Mouse (Mus musculus) lung, postnatal 4 days (tissue): ENCODE measurements around the gene Tmsb15b2.
"Not testable (repeated sequence)": the region's sequence is repeated elsewhere in the genome, so short reads cannot be mapped to it uniquely, and the experiment has no call there.

ENCODE experiments used
- DNase-seq, 2 experiments: peaks; one replicate each; pipeline ENCODE4 v3.0.0; 2021

Tmsb15b2 gene

DNA sequence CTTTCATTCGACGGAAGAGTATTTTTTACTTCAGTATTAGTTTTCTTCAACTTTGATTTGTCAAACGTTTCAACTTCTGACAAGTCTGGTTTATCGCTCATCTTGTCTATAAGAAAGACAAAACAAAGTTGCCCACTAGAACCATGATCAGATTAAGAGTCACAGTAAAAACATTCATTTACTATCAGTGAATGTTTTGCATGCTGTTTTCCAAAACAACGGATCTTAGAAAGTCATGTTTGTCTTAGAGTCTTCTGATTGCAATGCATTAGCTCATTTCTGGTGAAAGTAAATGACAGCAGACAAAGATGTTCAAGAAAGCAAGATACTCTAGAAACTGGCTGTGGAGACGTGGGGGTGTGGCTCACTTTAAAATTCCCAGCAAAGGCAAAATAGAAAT lies at the start of gene Tmsb15b2:
TSS of gene Tmsb15b2 (minus strand) at position 101 of the 400 bp plus-strand sequence.
- DNase-seq: not testable (repeated sequence)

GRCm38 (mm10) chrX:137019310-137019709 lies 44.0 kb upstream of the Tmsb15b2 start:
- peak in 1 of 2 experiments; percentile 59 for DNase-seq

- no peak for DNase-seq
Observed at GRCm38 (mm10) chrX:137017668-137018067, 42.4 kb upstream of the Tmsb15b2 start.

DNA sequence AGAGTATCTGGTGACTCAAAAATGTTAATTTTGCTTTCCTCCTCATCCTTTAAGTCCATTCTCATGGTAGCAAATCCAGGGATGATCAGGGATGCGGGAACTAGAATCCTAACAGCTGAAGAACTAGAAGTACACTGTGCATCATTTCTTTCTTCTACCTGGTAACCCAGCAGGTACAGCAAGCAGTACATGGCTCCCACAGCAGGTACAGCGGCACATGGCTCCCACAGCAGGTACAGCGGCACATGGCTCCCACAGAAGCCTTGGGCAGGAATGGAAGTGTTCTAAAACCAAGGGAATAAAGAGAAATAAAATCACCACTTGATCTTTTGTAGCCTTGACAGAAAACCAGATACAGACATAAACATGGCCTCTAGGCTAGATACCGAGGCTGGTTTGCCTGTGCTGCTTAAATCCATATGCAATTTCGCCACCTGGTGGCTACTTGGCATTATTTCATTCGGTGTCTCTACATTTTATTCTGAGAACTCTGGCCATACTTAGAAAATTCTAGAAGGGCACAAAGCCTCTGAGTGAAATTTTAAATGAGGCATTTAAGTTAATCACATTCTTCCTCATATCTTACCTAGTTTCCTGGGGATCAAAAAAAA lies 39.9 kb upstream of the Tmsb15b2 start:
- DNase-seq: peak in 1 of 2 experiments; percentile 41

DNA sequence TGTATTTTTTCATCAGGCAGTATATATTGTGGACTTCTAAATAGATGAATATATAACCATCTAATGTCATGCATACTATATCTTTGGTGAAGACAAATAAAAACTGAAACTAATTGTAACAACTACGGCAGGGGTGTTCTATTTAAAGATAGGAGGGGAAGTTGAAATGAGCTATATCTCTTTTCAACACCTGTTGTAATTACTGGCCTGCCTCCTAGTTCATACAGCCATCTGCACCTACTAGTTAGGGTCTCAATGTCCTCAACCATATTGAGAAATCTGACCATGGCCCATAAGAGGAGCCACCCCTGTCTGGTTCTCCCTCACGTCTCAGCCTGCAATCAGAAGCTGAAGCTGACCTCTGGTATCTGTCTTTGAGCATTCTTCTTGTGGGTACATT lies 21.0 kb upstream of the Tmsb15b2 start:
- DNase-seq: no peak

- DNase-seq: no peak
Observed at GRCm38 (mm10) chrX:136993641-136994040, 18.3 kb upstream of the Tmsb15b2 start.

DNA sequence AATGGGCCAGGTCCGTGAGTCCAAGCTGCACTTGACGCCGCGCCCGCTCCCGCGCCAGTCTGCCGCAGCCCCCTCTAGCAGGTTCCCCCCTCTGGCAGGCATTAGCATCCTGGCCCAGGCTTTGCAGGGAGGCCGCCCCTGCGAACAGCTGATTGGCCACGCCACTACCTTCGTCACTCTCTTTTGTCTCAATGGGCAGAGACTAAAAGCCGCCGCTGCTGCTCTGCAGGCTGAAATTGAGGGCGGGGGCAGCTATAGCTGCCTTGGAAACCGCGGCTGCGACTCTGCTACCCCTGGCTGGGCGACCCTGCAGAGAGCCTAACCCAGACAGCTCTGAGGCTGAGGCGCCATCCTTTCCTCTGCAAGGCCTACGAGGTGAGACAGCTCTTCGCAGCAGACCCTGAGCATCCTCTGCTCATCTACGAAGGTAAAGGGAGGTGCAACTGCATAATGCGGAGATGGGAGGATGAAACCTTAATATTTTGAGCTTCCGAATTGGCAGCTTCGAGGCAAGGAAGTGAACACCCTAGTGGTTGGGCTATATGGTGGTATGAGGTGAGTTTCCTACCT lies 17.8 kb upstream of the Tmsb15b2 start, which contains the start of gene Zcchc18:
TSS of gene Zcchc18 (plus strand) at position 178 of the 570 bp plus-strand sequence.
- DNase-seq: peak; percentile 45 to 55

- DNase-seq: no peak
Observed at GRCm38 (mm10) chrX:136992191-136992965, 17.1 kb upstream of the Tmsb15b2 start.

DNA sequence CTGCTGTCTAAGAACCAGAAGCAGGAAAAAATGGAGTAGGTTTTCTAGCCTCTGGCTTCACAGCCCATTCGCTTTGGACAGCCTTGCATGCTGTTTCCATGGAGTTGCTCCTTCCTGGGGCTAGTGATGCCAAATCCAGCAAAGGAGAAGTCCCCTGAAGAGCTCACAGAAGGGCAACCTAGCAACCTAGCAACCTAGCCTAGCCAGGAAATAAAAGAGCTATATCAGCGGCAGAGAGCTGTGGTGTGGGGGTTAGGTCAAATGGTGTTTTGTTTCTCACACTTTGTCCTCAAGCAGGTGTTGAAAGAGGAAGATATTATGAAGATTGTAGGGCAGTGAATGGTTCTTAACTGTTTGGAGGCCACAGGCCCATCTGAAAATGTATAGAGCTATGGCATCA lies 16.0 kb upstream of the Tmsb15b2 start:
- no peak for DNase-seq

DNA sequence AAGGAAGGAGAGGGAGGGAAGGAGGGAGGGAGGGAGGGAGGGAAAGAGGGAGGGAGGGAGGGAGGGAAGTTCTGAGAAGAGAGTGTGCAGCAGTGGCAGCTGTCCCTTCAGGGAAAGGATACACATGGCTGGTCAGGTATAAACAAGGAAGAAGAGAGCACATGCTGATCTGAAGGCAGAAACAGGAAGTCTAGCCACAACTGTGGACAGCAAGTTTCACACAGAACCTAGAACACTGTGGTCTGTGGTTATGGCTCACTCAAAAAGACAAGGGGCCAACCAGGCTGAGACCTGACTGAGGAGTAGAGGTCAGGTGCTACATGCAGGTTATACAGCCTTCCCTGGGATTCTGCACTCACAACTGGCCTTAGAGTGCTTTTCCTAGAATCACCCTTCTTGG lies 10.7 kb upstream of the Tmsb15b2 start:
- DNase-seq: no peak

- no peak for DNase-seq
Observed at GRCm38 (mm10) chrX:136978616-136979015, 3.3 kb upstream of the Tmsb15b2 start.

GRCm38 (mm10) chrX:136976424-136977084 lies 1.3 kb upstream of the Tmsb15b2 start, which contains the start of the genes Tmsb15l and Tmsb15b1:
TSS of gene Tmsb15l (minus strand) at chrX:136976869.
TSS of gene Tmsb15b1 (minus strand) at chrX:136976874.
- DNase-seq: peak; percentile 42 to 85

DNA sequence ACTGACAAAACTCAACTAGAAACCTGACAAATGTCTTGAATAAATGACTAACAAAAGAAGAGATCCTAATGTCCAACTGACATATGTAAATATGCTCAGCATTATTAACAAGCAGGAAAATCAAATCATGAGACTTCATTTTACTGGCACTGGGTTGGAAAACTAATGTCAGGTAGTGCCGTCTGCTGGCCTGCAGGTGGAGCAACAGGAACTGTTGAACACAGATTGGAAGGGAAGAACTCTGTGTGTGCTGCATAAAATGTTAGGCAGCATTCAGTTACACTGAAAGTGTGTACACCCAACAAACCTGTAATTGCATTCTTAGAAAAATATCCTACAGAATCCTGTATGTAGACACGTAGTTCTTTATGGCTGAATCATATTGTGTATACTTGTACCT lies 15.6 kb downstream of the Tmsb15b2 start:
- no peak for DNase-seq

DNA sequence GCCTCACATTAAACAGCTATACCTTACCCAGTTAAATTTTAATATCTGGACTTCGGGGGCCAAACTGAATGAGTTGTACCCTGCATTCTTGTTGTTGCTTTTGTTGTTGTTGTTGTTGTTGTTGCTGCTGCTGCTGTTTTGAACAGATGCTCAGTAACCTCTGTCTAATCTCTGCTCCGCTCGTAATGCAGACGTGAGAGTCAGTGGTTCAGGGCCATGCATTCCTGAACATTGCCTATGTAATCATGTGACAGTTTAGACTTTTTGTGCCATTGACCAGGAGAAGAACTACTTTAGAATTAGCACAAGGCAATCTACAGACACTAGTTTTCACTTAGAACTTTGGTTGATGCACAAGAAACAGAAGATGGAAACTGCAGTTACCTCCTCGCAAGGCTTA lies 17.0 kb downstream of the Tmsb15b2 start:
- not testable (repeated sequence) for DNase-seq

GRCm38 (mm10) chrX:136957583-136958279 lies 17.6 kb downstream of the Tmsb15b2 start:
- peak; percentile 61 to 76 for DNase-seq

DNA sequence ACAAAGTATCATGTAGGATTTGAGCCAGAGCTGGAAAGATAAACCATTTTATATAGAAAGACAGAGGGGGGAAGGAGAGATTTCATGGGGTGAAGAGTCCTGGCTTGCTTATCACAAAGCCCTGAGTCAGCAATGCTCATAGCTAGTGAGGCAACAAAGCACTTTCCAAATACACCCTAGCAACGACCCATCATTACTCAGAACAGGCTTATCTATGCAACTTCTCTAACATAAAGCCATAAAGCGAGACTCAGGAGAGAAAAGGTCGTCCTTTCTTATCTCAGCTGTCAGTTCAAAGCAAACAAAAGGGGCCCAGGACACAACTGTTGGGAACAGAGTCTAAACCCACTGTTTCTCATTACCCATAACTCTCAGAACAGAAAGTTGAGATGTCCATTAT lies 37.3 kb downstream of the Tmsb15b2 start:
- DNase-seq: no peak

- no peak for DNase-seq
Observed at GRCm38 (mm10) chrX:136927031-136927430, 48.3 kb downstream of the Tmsb15b2 start, which contains the start of gene H2bfm. TSS of gene H2bfm (plus strand) at chrX:136927325.

DNA sequence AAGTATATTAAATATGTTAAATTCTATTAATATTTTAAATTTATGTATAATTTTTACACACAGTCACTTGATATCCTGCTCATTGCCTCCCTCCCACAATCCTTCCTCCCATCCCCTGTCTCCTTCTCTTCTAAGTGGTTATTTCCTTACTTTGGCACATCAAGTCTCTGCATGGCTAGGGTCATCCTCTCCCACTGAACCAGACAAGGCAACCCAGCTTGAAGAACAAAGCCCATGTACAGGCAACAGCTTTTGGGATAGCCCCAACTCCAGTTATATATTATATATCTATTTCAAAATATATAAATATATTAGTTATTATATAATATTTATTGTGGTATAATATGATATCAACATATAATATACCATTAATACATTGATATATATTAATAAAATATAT lies 49.4 kb downstream of the Tmsb15b2 start:
- no peak for DNase-seq
